Mouse (Mus musculus) C2C12 (cell line): Measurements from ENCODE around the gene Obscn. TPM values are rescaled to one million over a fixed set of nuclear protein-coding genes. Genes with fewer than 3 reads are reported as not detected.

Experiments
- H3K27me3 ChIP-seq: one replicate; pipeline ENCODE4 v1.6.1; 2011; ENCODE audit not compliant: control insufficient read depth, insufficient read depth, insufficient read length
- H3K36me3 ChIP-seq: one replicate; pipeline ENCODE4 v1.6.1; 2011; ENCODE audit not compliant: control insufficient read depth, insufficient read depth
- H3K4me3 ChIP-seq: one replicate; pipeline ENCODE4 v1.5.1; 2011; ENCODE audit warnings: mild to moderate bottlenecking, control low read depth; ENCODE audit not compliant: poor library complexity, insufficient read depth, severe bottlenecking
- H3K79me2 ChIP-seq: one replicate; pipeline ENCODE4 v1.6.1; 2011; ENCODE audit not compliant: control insufficient read depth, insufficient read depth
- H3K79me3 ChIP-seq: one replicate; pipeline ENCODE4 v1.6.1; 2011; ENCODE audit warnings: low read depth, control low read depth
- H3ac ChIP-seq: one replicate; pipeline ENCODE3; 2011; ENCODE audit warnings: low read depth; ENCODE audit not compliant: control insufficient read depth, insufficient read length
- CEBPB ChIP-seq: IDR thresholded peaks from one replicate; pipeline ENCODE4 v1.6.1; 2011; ENCODE audit warnings: low read depth, mild to moderate bottlenecking, control low read depth, moderate library complexity
- CTCF ChIP-seq: IDR thresholded peaks from one replicate; pipeline ENCODE4 v1.5.1; 2011; ENCODE audit not compliant: control insufficient read depth, insufficient read depth, insufficient read length
- FOSL1 ChIP-seq: IDR thresholded peaks from one replicate; pipeline ENCODE4 v1.8.0; 2011; ENCODE audit warnings: mild to moderate bottlenecking, low read length; ENCODE audit not compliant: poor library complexity, insufficient read depth, severe bottlenecking
- MAX ChIP-seq: IDR thresholded peaks from one replicate; pipeline ENCODE4 v1.6.1; 2011; ENCODE audit warnings: mild to moderate bottlenecking, control low read depth
- MYOD1 ChIP-seq: IDR thresholded peaks from one replicate; pipeline ENCODE4 v1.6.1; 2011; ENCODE audit warnings: low read depth; ENCODE audit not compliant: control insufficient read depth, insufficient read length
- MYOG ChIP-seq: IDR thresholded peaks from one replicate; pipeline ENCODE4 v1.6.1; 2011; ENCODE audit not compliant: control insufficient read depth, insufficient read length; ENCODE audit errors: extremely low read depth
- USF1 ChIP-seq: IDR thresholded peaks from one replicate; pipeline ENCODE4 v1.6.1; 2011; ENCODE audit warnings: low read depth, mild to moderate bottlenecking, control low read depth, moderate library complexity
- polyA plus RNA-seq: library from polyadenylated mRNA; unstranded; fragments of >200 nt; fragmentation: generic; extraction: Trizol; gene quantifications from one replicate; pipeline ENCODE4 v1.2.1, GENCODE M21; 2012; ENCODE audit warnings: missing spikeins

Obscn gene
- polyA plus RNA-seq, 1 experiment, result 0.02 TPM

DNA sequence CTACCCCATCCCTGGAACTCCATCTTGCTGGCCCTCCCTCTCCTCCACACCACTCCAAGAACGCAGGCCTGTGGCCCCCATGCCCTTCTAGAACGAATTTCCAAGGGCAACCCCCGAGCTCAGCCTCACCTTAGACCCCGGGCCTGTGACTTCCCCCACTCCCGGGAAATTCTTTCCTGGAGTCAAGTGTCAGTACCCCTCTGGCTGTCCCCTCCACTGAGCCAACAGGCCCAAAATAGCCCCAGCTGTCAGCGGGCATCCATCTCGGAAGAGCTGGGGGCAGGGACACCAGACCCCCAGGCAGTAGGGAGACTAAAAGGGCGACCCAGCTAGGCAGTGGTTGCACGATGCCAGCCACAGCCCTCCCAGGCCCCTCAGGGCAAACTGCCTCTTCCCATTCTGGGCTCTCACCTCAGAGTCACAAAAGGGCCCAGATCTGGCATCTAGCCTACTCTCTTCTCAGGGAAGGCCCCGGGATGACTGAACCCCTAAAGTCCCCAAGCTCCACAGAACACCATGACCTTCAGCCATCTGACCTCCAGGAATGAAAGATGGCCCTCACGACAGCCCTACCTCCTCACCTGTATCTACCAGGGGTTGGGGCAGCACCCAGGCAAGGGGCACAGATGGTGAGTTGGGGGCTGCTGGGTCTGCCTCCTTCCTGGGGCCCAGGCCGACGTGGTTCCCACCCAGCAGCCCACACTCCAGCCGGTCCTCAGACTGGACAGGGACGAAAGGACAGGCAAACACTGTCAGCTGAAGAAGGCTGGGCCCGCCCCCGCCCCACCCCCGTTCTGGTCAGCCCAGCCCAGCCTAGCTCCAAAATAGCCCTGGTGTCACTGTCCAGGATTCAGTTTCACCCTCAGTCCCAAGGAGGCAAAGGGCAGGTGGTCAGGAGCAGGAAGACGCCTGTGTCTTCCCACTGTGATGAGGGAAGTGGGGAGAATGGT, 2.6 kb upstream of the Obscn start:
- H3K4me3 ChIP-seq, result no peak overlapping the region
- no peaks in the 10 kb centered on the region for H3K79me2 ChIP-seq
- no peaks in the 10 kb centered on the region for H3K79me3 ChIP-seq
- TF ChIP-seq MYOD1 (no peak), FOSL1 (no peak), MYOG (no peak), CEBPB (no peak)
- peaks cover 46% of the 10 kb centered on the region for H3K27me3 ChIP-seq
- no peaks in the 10 kb centered on the region for H3K36me3 ChIP-seq
- H3ac ChIP-seq, result no peak overlapping the region

DNA sequence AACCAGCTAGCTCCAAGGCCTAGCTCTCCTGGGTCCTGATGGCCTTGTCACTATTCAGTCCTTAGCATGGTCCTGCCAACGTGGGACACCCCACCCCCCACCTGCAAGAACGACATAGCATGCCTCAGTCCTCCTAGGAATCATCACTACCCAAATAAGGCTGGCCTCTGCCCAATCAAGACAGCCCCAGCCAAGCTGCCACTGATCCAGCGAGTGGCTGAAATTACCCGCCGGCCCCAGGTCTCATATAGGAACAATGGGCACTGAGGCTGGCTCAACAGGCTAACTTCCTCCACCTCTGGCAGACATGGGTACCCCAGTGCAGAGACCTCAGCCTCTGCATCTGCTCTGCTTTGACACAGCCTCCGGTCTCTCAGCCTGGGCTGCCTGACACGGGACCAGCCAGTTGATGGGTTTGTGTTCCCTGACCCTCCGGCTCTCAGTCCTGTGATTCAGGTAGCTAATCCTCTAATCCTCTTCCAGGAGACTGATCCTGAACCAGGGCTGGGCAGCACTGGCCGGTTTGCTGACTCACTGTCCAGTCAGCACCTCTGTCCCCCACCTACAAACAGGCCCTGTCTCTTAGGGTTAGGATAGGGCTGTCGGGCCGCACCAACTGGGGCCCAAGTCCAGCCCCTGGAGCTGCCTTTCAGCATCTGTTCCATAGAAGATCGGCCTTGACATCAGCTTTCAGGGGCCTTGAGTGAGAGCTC, 948 bp upstream of the Obscn start:
- H3K79me3 ChIP-seq, result no peaks in the 10 kb centered on the region
- no peaks in the 10 kb centered on the region for H3K79me2 ChIP-seq
- peaks cover 62% of the 10 kb centered on the region for H3K27me3 ChIP-seq
- no peaks in the 10 kb centered on the region for H3K36me3 ChIP-seq
- TF ChIP-seq MYOG (no peak), FOSL1 (no peak), MYOD1 (no peak), CTCF (no peak), MAX (no peak), CEBPB (no peak), USF1 (no peak)
- H3K4me3 ChIP-seq, result no peak overlapping the region
- no peak overlapping the region for H3ac ChIP-seq

- H3K79me3 ChIP-seq, result no peaks in the 10 kb centered on the region
- H3ac ChIP-seq, result no peak overlapping the region
- H3K36me3 ChIP-seq, result no peaks in the 10 kb centered on the region
- no peaks in the 10 kb centered on the region for H3K79me2 ChIP-seq
- TF ChIP-seq CEBPB (no peak), FOSL1 (no peak)
- peaks cover 76% of the 10 kb centered on the region for H3K27me3 ChIP-seq
- H3K4me3 ChIP-seq, result no peak overlapping the region
Measured at GRCm38 (mm10) chr11:59135051-59135820, 966 bp downstream of the Obscn start.

- Histone ChIP-seq H3K36me3 (no peaks in the 10 kb centered on the region), H3K4me3 (no peak overlapping the region), H3ac (no peak overlapping the region), H3K79me3 (no peaks in the 10 kb centered on the region), H3K79me2 (no peaks in the 10 kb centered on the region), H3K27me3 (peaks cover 72% of the 10 kb centered on the region)
- TF ChIP-seq USF1, result no peak
- no peak for TF ChIP-seq FOSL1
- no peak for TF ChIP-seq MYOD1
- TF ChIP-seq MAX, result no peak
- TF ChIP-seq CTCF, result no peak
- TF ChIP-seq MYOG, result no peak
- TF ChIP-seq CEBPB, result no peak
Measured at GRCm38 (mm10) chr11:59134373-59134997, 1.7 kb downstream of the Obscn start.

- peaks cover 71% of the 10 kb centered on the region for H3K27me3 ChIP-seq
- no peaks in the 10 kb centered on the region for H3K36me3 ChIP-seq
- H3K79me2 ChIP-seq, result no peaks in the 10 kb centered on the region
- H3K4me3 ChIP-seq, result no peak overlapping the region
- H3K79me3 ChIP-seq, result no peaks in the 10 kb centered on the region
- TF ChIP-seq FOSL1 (no peak), CEBPB (no peak), MYOD1 (no peak), CTCF (no peak), MAX (no peak), MYOG (no peak), USF1 (no peak)
- no peak overlapping the region for H3ac ChIP-seq
Measured at GRCm38 (mm10) chr11:59132065-59132464, 4.1 kb downstream of the Obscn start.
